Mouse (Mus musculus): Measurements from ENCODE around the gene Aasdhppt. TPM values are rescaled to one million over a fixed set of nuclear protein-coding genes. Genes with fewer than 3 reads are reported as not detected.

The Aasdhppt gene
- 0.84 and 0.95 TPM in 2 replicates for polyA plus RNA-seq (2012; rRNA removed)

GRCm38 (mm10) chr9:4309351-4310085 lies at the start of gene Aasdhppt, which contains the start of gene Kbtbd3:
Gene Aasdhppt, minus strand, starts transcription at chr9:4309471.
Gene Kbtbd3, plus strand, starts transcription at chr9:4309833.

Other genes starting within 250 kb of the Aasdhppt start
- not detected in 2 replicates for gene Kbtbd3, start 362 bp upstream of the Aasdhppt start, polyA plus RNA-seq (2012; rRNA removed)
- 0.29 and 0.38 TPM in 2 replicates for gene Msantd4, start 67.1 kb upstream of the Aasdhppt start, polyA plus RNA-seq (2012; rRNA removed)

Measured in stomach, adult 2 months (tissue).